Mouse (Mus musculus) hindbrain, embryonic 16.5 days (tissue): Measurements from ENCODE around the gene Serpina16. TPM values are rescaled to one million over a fixed set of nuclear protein-coding genes. Genes with fewer than 3 reads are reported as not detected.

ENCODE experiments used
- ATAC-seq: fragments of 200-750 bp; cut with Nextera tagmentation; 2 replicates; pipeline ENCODE4 v1.8.0; 2017; ENCODE audit warnings: moderate TSS enrichment, moderate library complexity
- H3K27ac ChIP-seq: fragments of 300-500 bp; sonication (generic); 2 replicates; pipeline ENCODE4 v1.5.1; 2014; ENCODE audit warnings: low read depth, mild to moderate bottlenecking, control low read depth, low read length, moderate library complexity
- H3K27me3 ChIP-seq: fragments of 300-500 bp; sonication (generic); replicated peaks from 2 replicates; pipeline ENCODE4 v1.6.1; 2014; ENCODE audit warnings: low read length; ENCODE audit not compliant: control insufficient read depth, insufficient read depth
- H3K36me3 ChIP-seq: fragments of 300-500 bp; sonication (generic); 2 replicates; pipeline ENCODE4 v1.6.1; 2014; ENCODE audit warnings: mild to moderate bottlenecking, low read length, moderate library complexity, mixed read lengths; ENCODE audit not compliant: control insufficient read depth, insufficient read depth
- H3K4me1 ChIP-seq: fragments of 300-500 bp; sonication (generic); 2 replicates; pipeline ENCODE4 v1.6.1; 2014; ENCODE audit warnings: low read depth, low read length; ENCODE audit not compliant: control insufficient read depth, insufficient read depth
- H3K4me2 ChIP-seq: fragments of 300-500 bp; sonication (generic); 2 replicates; pipeline ENCODE4 v1.6.1; 2014; ENCODE audit warnings: mild to moderate bottlenecking, low read length, control low read depth, moderate library complexity
- H3K4me3 ChIP-seq: fragments of 300-500 bp; sonication (generic); 2 replicates; pipeline ENCODE4 v1.5.1; 2014; ENCODE audit warnings: mild to moderate bottlenecking, low read length, control low read depth, moderate library complexity
- H3K9ac ChIP-seq: fragments of 300-500 bp; sonication (generic); 2 replicates; pipeline ENCODE4 v1.6.1; 2014; ENCODE audit warnings: low read depth, mild to moderate bottlenecking, control low read depth, low read length, moderate library complexity
- H3K9me3 ChIP-seq: fragments of 300-500 bp; sonication (generic); 2 replicates; pipeline ENCODE4 v1.6.1; 2014; ENCODE audit warnings: mild to moderate bottlenecking, low read length, moderate library complexity; ENCODE audit not compliant: control insufficient read depth
- WGBS: fragments of 180-500 bp; shearing (Covaris S2); extraction: QIAGEN DNeasy Blood & Tissue Kit; methylation state at CpG from one replicate; pipeline ENCODE4 v1.1.7; 2014; 5-methylcytosine and 5-hydroxymethylcytosine counted together
- polyA plus RNA-seq: library from polyadenylated mRNA; unstranded; fragments of >200 nt; fragmentation: Nextera tagmentation; extraction: Ambion mirVana; gene quantifications from 2 replicates; pipeline ENCODE4 v1.2.1, GENCODE M21; 2015

The Serpina16 gene
- polyA plus RNA-seq: 0.10 TPM in 1 of 2 replicates, not detected in the other

GRCm38 (mm10) chr12:103676039-103676438 lies at the start of gene Serpina16:
Gene Serpina16, minus strand, starts transcription at chr12:103676139.
- no peaks in the 10 kb centered on the region for H3K9me3 ChIP-seq
- H3K4me2 ChIP-seq: no peak within 1 kb of the TSS
- no peak within 1 kb of the TSS for H3K9ac ChIP-seq
- no peak within 1 kb of the TSS for H3K27ac ChIP-seq
- 97% methylated on average over 1 of the region's 1 CpGs for WGBS
- H3K4me1 ChIP-seq: no peaks in the 10 kb centered on the region
- no peak within 1 kb of the TSS for H3K4me3 ChIP-seq
- H3K36me3 ChIP-seq: no peaks in the 10 kb centered on the region
- no peak for ATAC-seq
- H3K27me3 ChIP-seq: no peaks in the 10 kb centered on the region

GRCm38 (mm10) chr12:103711537-103711936 lies 35.6 kb upstream of the Serpina16 start:
- Histone ChIP-seq H3K9ac (no peak overlapping the region), H3K27me3 (no peaks in the 10 kb centered on the region), H3K36me3 (no peaks in the 10 kb centered on the region), H3K27ac (no peak overlapping the region), H3K9me3 (no peaks in the 10 kb centered on the region), H3K4me1 (no peaks in the 10 kb centered on the region), H3K4me2 (no peak overlapping the region), H3K4me3 (no peak overlapping the region)
- ATAC-seq: no peak
- 81% methylated on average over 3 of the region's 3 CpGs for WGBS

- no peaks in the 10 kb centered on the region for H3K27me3 ChIP-seq
- no peak overlapping the region for H3K9ac ChIP-seq
- no peaks in the 10 kb centered on the region for H3K9me3 ChIP-seq
- no peak for ATAC-seq
- WGBS: 85% methylated on average over 1 of the region's 1 CpGs
- H3K27ac ChIP-seq: no peak overlapping the region
- no peak overlapping the region for H3K4me3 ChIP-seq
- no peak overlapping the region for H3K4me2 ChIP-seq
- no peaks in the 10 kb centered on the region for H3K4me1 ChIP-seq
- no peaks in the 10 kb centered on the region for H3K36me3 ChIP-seq
These were observed 34.5 kb upstream of the Serpina16 start for GRCm38 (mm10) chr12:103710405-103710804.

- Histone ChIP-seq H3K4me1 (no peaks in the 10 kb centered on the region), H3K4me2 (no peak overlapping the region), H3K4me3 (no peak overlapping the region), H3K27me3 (no peaks in the 10 kb centered on the region), H3K9me3 (no peaks in the 10 kb centered on the region), H3K36me3 (no peaks in the 10 kb centered on the region), H3K9ac (no peak overlapping the region), H3K27ac (no peak overlapping the region)
- ATAC-seq: no peak
- 84% methylated on average over 4 of the region's 4 CpGs for WGBS
These were observed 30.2 kb upstream of the Serpina16 start for GRCm38 (mm10) chr12:103706113-103706512.

- WGBS: 61% methylated on average over 2 of the region's 2 CpGs
- no peak overlapping the region for H3K4me3 ChIP-seq
These were observed 29.6 kb upstream of the Serpina16 start for GRCm38 (mm10) chr12:103705547-103705946.

GRCm38 (mm10) chr12:103700144-103700750 lies 24.3 kb upstream of the Serpina16 start:
- Histone ChIP-seq H3K36me3 (no peaks in the 10 kb centered on the region), H3K27me3 (no peaks in the 10 kb centered on the region), H3K9ac (no peak overlapping the region), H3K27ac (no peak overlapping the region), H3K4me3 (no peak overlapping the region), H3K4me1 (no peaks in the 10 kb centered on the region), H3K4me2 (no peak overlapping the region), H3K9me3 (no peaks in the 10 kb centered on the region)
- no peak for ATAC-seq
- 84% methylated on average over 4 of the region's 4 CpGs for WGBS

More at GRCm38 (mm10) chr12:103705547-103705946, 29.6 kb upstream of the Serpina16 start:
- no peak for ATAC-seq
- H3K4me1 ChIP-seq: no peaks in the 10 kb centered on the region
- H3K27me3 ChIP-seq: no peaks in the 10 kb centered on the region
- H3K27ac ChIP-seq: no peak overlapping the region
- H3K9me3 ChIP-seq: no peaks in the 10 kb centered on the region
- no peak overlapping the region for H3K9ac ChIP-seq
- no peak overlapping the region for H3K4me2 ChIP-seq
- no peaks in the 10 kb centered on the region for H3K36me3 ChIP-seq

- no peak for ATAC-seq
- Histone ChIP-seq H3K9ac (no peak within 1 kb of the TSS), H3K27me3 (no peaks in the 10 kb centered on the region), H3K27ac (no peak within 1 kb of the TSS), H3K9me3 (no peaks in the 10 kb centered on the region), H3K4me2 (no peak within 1 kb of the TSS), H3K4me1 (no peaks in the 10 kb centered on the region), H3K4me3 (no peak within 1 kb of the TSS), H3K36me3 (no peaks in the 10 kb centered on the region)
- WGBS: 89% methylated on average over 8 of the region's 8 CpGs
These were observed 19.5 kb upstream of the Serpina16 start, which contains the start of gene Serpina1f for GRCm38 (mm10) chr12:103695429-103695828. Gene Serpina1f, minus strand, starts transcription at chr12:103695529.

GRCm38 (mm10) chr12:103688221-103688814 lies 12.4 kb upstream of the Serpina16 start:
- H3K27ac ChIP-seq: no peak overlapping the region
- no peak overlapping the region for H3K4me3 ChIP-seq
- no peak overlapping the region for H3K9ac ChIP-seq
- no peak overlapping the region for H3K4me2 ChIP-seq
- 56% methylated on average over 3 of the region's 3 CpGs for WGBS
- ATAC-seq: no peak
- no peaks in the 10 kb centered on the region for H3K36me3 ChIP-seq
- no peaks in the 10 kb centered on the region for H3K27me3 ChIP-seq
- no peaks in the 10 kb centered on the region for H3K9me3 ChIP-seq
- H3K4me1 ChIP-seq: no peaks in the 10 kb centered on the region

- H3K4me3 ChIP-seq: no peak overlapping the region
- WGBS: 59% methylated on average over 7 of the region's 7 CpGs
- no peaks in the 10 kb centered on the region for H3K27me3 ChIP-seq
- no peak overlapping the region for H3K4me2 ChIP-seq
- H3K36me3 ChIP-seq: no peaks in the 10 kb centered on the region
- H3K4me1 ChIP-seq: no peaks in the 10 kb centered on the region
- no peak overlapping the region for H3K9ac ChIP-seq
- ATAC-seq: no peak
- H3K9me3 ChIP-seq: no peaks in the 10 kb centered on the region
- H3K27ac ChIP-seq: no peak overlapping the region
These were observed 11.1 kb upstream of the Serpina16 start for GRCm38 (mm10) chr12:103687021-103687420.
